Mouse (Mus musculus): ENCODE results near the gene Gigyf2. TPM values are rescaled to one million over a fixed set of nuclear protein-coding genes. Genes with fewer than 3 reads are reported as not detected.

Gene Gigyf2
- polyA plus RNA-seq (2016; fragmentation: Nextera tagmentation; extraction: Ambion mirVana) = 33.0 and 38.2 TPM in 2 replicates

DNA sequence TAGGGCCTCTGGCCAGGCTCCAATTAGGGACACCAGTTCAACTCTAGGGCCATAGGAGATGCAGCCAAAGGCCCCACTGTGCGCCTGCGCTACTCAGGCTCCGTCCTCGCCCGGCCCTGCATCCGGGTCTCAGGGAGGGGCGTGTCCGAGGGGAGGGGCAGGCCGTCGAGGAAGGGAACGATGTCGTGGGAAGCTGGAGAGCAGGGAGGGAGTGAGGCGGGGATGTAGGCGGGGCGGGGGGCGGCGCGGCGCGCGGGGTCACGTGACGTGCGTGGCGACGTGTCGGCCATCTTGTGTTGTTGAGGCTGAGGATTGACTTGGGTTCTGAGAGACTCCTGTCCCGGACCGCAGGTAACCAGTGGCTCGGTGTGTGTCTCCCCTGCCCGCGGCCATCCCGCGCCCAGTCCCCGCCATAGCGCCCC, at the start of gene Gigyf2:
TSS of gene Gigyf2 (plus strand) at position 257 of the 422 bp plus-strand sequence.
- 1% methylated on average over 34 of the region's 36 CpGs for whole genome bisulfite sequencing
- Histone ChIP-seq H3K9me3 (no peaks in the 10 kb centered on the region), H3K27ac (peak within 1 kb of the TSS; percentile 97), H3K4me3 (peak within 1 kb of the TSS; percentile 97), H3K4me1 (peaks cover 9% of the 10 kb centered on the region), H3K36me3 (peaks cover 5% of the 10 kb centered on the region; the same call in 1 of the 2 replicates), H3K27me3 (ENCODE audit: insufficient read depth, poor library complexity, severe bottlenecking) (no peaks in the 10 kb centered on the region)
- peak; percentile 99 for DNase-seq (ENCODE audit: low spot score)

DNA sequence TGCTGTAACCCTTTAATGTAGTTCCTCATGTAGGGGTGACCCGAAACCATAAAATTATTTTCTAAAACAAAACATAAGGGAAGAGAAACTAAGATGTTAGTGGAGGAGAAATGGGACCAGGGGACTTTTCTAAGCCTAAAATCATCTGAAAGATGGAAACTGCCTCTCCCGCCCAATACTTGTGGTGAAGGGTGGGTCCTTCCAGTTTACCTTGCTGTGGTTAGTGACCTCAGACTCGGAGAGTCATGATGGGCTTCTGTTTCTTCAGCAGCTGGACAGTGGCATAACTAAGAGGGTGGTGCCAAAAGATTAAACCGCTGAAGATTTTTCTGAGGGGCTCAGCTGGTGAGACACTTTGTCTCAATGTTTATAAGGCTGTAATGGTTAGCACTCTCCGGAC, 46.5 kb upstream of the Gigyf2 start:
- Histone ChIP-seq H3K9me3 (no peaks in the 10 kb centered on the region), H3K4me3 (no peak overlapping the region), H3K27me3 (ENCODE audit: insufficient read depth, poor library complexity, severe bottlenecking) (peaks cover 5% of the 10 kb centered on the region; the same call in 1 of the 2 replicates), H3K4me1 (0 out of 2 replicates have a peak, but pooled peaks cover 5% of the 10 kb centered on the region), H3K36me3 (no peaks in the 10 kb centered on the region), H3K27ac (no peak overlapping the region)
- WGBS = 79% methylated on average over 5 of the region's 5 CpGs
- DNase-seq (ENCODE audit: low spot score) = no peak

DNA sequence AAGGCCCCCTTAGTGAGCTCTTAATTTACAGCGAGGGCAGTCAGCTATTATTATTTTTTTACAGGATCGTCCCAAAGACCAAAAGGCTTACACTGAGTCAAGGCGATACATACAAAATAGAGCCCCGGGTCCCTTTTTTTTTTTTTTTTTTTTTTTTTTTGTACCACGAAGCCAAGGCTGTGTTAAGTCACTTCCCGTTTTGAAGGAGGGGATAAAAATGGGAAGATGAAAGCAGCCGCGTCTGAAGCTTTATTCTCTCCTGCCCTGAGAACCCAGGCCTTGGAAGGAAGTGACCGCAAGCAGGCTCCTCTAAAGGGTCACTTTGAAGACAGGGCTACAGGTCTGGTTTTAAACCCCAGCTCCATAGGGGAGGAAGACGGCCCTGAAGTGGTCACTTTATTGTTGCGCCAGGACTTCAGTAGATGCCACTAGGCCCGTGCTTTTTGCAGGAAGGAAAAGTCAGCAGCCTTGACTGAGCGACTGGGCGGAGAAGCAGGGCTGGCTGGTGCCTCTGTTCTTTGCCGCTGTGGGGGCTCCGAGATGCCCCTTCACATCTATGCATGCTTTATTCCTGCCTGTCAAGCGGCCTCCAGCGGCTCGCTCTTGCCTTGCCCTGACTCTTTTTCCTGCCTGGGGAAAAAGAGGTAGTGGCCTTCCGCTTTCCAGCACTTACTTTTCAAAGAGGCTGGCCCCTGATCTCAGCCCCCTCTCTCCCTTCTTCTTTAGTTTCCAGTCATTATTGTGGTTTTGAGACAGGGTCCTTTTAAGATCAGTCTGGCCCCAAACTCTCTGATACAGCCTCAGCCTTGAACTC, 45.0 kb upstream of the Gigyf2 start:
- DNase-seq (ENCODE audit: low spot score) = no peak
- peak overlapping the region; percentile 35 for H3K4me3 ChIP-seq

DNA sequence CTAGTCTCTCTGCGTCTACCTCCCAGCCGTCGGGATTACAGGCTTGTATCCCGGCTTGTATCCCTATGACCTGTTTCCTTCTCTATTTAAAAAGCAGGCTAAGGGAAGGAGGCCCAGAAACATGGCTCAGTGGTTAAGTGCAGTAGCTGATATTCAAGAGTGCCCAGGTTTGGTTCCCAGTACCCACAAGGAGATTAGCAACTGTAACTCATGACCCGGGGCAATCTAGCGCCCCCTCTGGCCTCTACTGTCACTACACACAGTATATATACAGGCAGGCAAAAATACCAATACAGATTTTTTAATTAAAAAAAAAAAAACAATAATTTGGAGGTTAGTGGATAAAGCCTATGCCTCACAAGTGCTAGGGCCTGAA, 44.4 kb upstream of the Gigyf2 start:
- H3K4me1 ChIP-seq = 0 out of 2 replicates have a peak, but pooled peaks cover 5% of the 10 kb centered on the region
- H3K27ac ChIP-seq = no peak overlapping the region
- H3K36me3 ChIP-seq = no peaks in the 10 kb centered on the region
- H3K4me3 ChIP-seq = no peak overlapping the region
- no peaks in the 10 kb centered on the region for H3K9me3 ChIP-seq
- H3K27me3 ChIP-seq (ENCODE audit: insufficient read depth, poor library complexity, severe bottlenecking) = no peaks in the 10 kb centered on the region
- no peak for DNase-seq (ENCODE audit: low spot score)
- WGBS = 67% methylated on average over 6 of the region's 6 CpGs

More for the DNA sequence above, 45.0 kb upstream of the Gigyf2 start:
- 0 out of 2 replicates have a peak, but pooled peaks cover 5% of the 10 kb centered on the region for H3K4me1 ChIP-seq
- H3K27me3 ChIP-seq (ENCODE audit: insufficient read depth, poor library complexity, severe bottlenecking) = no peaks in the 10 kb centered on the region
- WGBS = 25% methylated on average over 20 of the region's 20 CpGs
- H3K9me3 ChIP-seq = no peaks in the 10 kb centered on the region
- no peaks in the 10 kb centered on the region for H3K36me3 ChIP-seq
- no peak overlapping the region for H3K27ac ChIP-seq

DNA sequence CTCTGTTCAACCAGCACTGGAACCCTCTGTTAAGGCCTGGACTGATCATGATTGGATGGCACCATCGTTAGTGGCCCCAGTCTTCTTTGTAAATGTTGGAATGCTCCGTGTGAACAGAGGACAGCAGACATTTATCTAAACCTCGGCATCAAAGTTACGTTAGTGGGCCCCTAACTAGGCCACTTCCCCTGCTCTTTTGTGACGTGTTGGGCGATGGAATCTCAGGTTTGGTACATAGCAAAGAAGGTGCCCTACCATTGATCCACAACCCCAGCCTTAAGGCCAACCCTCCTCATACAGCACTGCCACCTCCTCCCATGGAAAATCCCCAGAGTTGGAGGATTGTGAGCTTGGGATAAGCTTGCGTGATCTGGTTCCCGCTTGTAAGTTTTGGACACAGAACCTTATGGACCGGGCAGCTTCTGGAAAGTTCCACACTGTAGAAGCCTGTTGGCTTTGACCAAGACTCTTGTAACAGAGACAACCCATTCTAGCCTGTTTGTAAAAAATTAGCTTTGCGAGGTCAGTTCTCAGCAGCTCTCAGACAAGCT, 43.3 kb upstream of the Gigyf2 start:
- DNase-seq (ENCODE audit: low spot score) = no peak
- no peak overlapping the region for H3K27ac ChIP-seq
- 78% methylated on average over 10 of the region's 10 CpGs for WGBS
- 0 out of 2 replicates have a peak, but pooled peaks cover 5% of the 10 kb centered on the region for H3K4me1 ChIP-seq
- no peak overlapping the region for H3K4me3 ChIP-seq
- H3K27me3 ChIP-seq (ENCODE audit: insufficient read depth, poor library complexity, severe bottlenecking) = no peaks in the 10 kb centered on the region
- H3K9me3 ChIP-seq = no peaks in the 10 kb centered on the region
- no peaks in the 10 kb centered on the region for H3K36me3 ChIP-seq

DNA sequence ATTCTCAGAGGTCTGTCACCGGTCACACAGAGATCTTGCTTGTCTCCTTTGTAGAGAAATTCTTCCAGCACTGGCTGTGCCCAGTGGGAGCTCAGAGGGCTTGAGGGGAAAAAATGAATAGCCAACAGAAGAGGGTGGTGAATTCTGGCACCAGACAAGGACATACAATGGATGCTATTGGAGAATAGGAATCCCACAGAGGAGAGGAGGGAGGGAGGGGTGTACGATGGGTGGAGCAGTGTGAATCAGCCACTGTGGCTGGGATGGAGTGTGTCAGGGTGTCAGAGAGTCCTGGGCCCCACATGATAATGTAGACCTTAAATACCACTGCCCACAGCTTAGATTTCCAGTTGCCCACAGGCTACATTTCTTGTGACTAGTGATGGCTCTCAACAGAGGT, 39.7 kb upstream of the Gigyf2 start:
- no peak overlapping the region for H3K27ac ChIP-seq
- H3K4me3 ChIP-seq = no peak overlapping the region
- H3K4me1 ChIP-seq = peaks cover 1% of the 10 kb centered on the region; the same call in 1 of the 2 replicates
- 71% methylated on average over 2 of the region's 2 CpGs for WGBS
- H3K36me3 ChIP-seq = no peaks in the 10 kb centered on the region
- no peaks in the 10 kb centered on the region for H3K9me3 ChIP-seq
- no peak for DNase-seq (ENCODE audit: low spot score)
- H3K27me3 ChIP-seq (ENCODE audit: insufficient read depth, poor library complexity, severe bottlenecking) = no peaks in the 10 kb centered on the region

DNA sequence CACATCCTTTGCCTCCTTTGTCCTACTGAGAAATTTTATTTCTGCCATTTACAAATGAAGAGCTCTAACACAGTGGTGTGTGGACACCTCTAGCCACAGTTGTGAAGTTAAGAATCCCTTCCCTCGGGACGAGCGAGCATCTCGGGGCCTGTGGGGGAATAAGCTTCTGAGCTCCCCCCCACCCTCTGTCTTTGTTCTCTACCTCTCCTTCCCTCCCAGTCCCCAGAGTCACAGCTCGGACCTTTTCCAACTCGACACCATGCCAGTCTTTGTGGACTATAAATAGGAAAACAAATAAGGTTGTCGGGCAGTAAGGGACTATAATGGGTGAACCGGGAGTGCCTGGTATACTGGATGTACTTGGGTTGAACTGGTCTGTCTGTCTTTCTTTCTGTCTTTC, 35.4 kb upstream of the Gigyf2 start:
- 71% methylated on average over 8 of the region's 8 CpGs for WGBS
- no peak for DNase-seq (ENCODE audit: low spot score)
- Histone ChIP-seq H3K27ac (no peak overlapping the region), H3K4me3 (no peak overlapping the region), H3K4me1 (peaks cover 7% of the 10 kb centered on the region), H3K27me3 (ENCODE audit: insufficient read depth, poor library complexity, severe bottlenecking) (peaks cover 3% of the 10 kb centered on the region; the same call in 1 of the 2 replicates), H3K9me3 (no peaks in the 10 kb centered on the region), H3K36me3 (no peaks in the 10 kb centered on the region)

DNA sequence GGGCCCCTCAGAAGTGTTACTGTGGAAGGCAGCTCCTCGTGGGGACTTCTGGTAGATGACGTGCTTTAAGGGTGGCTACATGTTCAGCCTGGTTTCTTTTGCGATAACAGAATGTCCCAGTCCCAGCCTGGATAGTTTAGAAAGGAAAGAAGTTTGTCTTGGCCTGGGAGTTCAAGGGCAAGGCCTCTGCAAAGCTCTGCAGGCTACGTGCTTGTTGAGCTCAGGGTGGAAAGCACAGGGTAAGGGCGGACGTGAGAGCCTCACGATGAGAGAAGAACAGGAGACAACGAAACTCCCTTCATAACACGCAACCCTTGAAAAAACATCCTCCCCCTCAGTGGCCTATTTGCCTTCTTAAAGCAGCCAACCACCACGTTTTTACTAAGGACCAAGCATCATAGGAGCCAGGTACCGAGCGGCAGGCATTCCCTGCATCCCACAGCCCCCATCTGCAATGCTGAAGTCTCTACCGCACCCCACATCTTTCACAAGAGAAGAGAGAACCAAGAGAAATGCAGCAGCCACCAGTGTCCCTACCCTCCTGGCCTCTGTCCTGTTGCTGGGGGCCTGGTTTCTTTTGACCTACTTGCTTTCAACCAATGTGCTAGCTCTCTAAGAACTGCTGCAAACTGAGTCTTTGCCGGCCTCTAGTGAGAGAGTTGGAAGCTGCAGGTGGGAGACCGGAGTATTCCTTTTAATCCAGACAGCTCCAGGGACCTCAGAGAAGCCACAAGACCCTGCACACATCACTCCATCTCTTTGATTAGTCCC, 34.2 kb upstream of the Gigyf2 start:
- Histone ChIP-seq H3K9me3 (no peaks in the 10 kb centered on the region), H3K4me3 (no peak overlapping the region), H3K4me1 (peaks cover 7% of the 10 kb centered on the region), H3K27me3 (ENCODE audit: insufficient read depth, poor library complexity, severe bottlenecking) (peaks cover 3% of the 10 kb centered on the region; the same call in 1 of the 2 replicates), H3K27ac (no peak overlapping the region), H3K36me3 (no peaks in the 10 kb centered on the region)
- WGBS = 60% methylated on average over 15 of the region's 15 CpGs
- peak; percentile 81 for DNase-seq (ENCODE audit: low spot score)

DNA sequence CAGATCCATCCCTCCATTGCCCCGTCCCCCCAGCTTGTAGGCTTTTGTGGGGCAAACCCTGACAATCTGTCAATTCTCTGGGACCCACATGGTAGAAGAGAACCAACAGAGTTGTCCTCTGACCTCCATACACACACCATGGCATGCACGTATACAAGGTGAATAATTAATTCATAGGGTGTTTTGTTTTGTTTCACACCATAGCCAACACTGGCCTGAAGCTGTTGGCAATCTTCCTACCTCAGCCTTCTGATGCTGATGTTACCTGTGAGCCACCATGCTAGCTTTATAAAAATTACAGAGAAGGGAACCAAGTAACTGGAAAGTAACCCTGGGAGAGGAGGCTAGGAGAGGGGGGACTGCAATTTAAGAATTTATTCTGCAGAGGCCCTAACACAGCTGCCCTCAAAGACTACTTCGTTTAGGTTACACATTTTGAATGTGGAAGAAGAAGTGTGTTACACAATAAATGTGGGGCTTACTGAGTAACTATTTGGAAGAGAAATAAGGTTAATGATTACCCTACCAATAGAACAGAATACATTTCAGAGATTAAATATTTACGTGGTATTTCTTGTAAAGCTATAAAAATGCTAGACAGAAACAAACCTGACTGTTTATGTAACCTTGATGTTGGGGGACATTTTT, 32.6 kb upstream of the Gigyf2 start:
- DNase-seq (ENCODE audit: low spot score) = no peak
- Histone ChIP-seq H3K27ac (no peak overlapping the region), H3K4me1 (peaks cover 11% of the 10 kb centered on the region), H3K4me3 (no peak overlapping the region), H3K27me3 (ENCODE audit: insufficient read depth, poor library complexity, severe bottlenecking) (peaks cover 3% of the 10 kb centered on the region; the same call in 1 of the 2 replicates), H3K36me3 (no peaks in the 10 kb centered on the region), H3K9me3 (no peaks in the 10 kb centered on the region)
- 71% methylated on average over 4 of the region's 4 CpGs for WGBS

DNA sequence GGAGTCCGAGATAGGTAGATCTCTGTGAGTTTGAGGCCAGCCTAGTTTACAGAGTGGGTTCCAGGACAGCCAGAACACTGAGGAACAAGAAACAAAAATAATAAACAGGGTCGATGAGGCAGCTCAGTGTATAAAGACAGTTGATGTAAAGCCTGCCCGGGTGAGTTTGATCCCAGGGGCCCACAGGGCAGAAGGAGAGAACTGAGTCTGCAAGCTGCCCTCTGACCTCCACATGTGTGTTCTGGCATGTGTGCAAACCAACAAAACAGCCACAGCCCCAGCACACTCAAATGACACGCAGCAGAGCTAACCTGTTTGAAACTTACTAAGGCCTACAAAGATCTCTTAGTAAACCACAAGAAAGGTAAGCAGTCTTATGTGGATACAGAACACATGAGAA, 31.8 kb upstream of the Gigyf2 start:
- no peak overlapping the region for H3K4me3 ChIP-seq
- peaks cover 3% of the 10 kb centered on the region; the same call in 1 of the 2 replicates for H3K27me3 ChIP-seq (ENCODE audit: insufficient read depth, poor library complexity, severe bottlenecking)
- 68% methylated on average over 4 of the region's 4 CpGs for WGBS
- no peak for DNase-seq (ENCODE audit: low spot score)
- H3K36me3 ChIP-seq = no peaks in the 10 kb centered on the region
- H3K4me1 ChIP-seq = peaks cover 14% of the 10 kb centered on the region
- H3K27ac ChIP-seq = no peak overlapping the region
- H3K9me3 ChIP-seq = no peaks in the 10 kb centered on the region

DNA sequence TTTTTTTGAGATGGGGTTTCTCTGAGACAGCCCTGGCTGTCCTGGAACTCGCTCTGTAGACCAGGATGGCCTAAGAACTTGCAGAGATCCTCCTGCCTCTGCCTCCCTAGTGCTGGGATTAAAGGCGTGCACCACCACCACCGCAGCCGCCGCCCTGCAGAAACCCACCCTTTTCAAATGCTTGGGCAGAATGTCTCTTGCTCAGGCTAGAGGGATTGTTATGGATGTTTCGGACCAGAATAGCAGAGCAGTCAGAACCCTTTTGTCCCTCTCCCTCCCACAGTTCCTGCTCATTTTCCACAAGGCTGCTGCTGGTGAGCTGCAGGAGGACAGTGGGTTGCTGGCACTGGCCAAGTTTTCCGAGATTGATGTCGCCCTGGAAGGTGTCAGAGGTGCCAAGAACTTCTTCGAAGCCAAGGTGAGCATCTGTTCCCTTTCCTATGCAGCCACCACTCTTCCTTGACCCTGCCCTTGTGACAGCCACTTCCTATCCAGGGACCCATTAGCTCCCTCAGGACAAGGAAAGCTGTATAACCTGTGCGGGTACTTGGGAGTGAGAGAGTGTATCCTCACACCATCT, 29.4 kb upstream of the Gigyf2 start:
- Histone ChIP-seq H3K27ac (no peak overlapping the region), H3K4me3 (no peak overlapping the region), H3K36me3 (no peaks in the 10 kb centered on the region), H3K9me3 (no peaks in the 10 kb centered on the region), H3K4me1 (peaks cover 10% of the 10 kb centered on the region), H3K27me3 (ENCODE audit: insufficient read depth, poor library complexity, severe bottlenecking) (peaks cover 3% of the 10 kb centered on the region; the same call in 1 of the 2 replicates)
- WGBS = 82% methylated on average over 10 of the region's 10 CpGs
- DNase-seq (ENCODE audit: low spot score) = no peak
